Mouse (Mus musculus) midbrain, embryonic 14.5 days (tissue): Measurements from ENCODE around the gene Myl6. TPM values are rescaled to one million over a fixed set of nuclear protein-coding genes. Genes with fewer than 3 reads are reported as not detected.
"Not testable (repeated sequence)": the region's sequence is repeated elsewhere in the genome, so short reads cannot be mapped to it uniquely, and the experiment has no call there.

Experiments used
- ATAC-seq: fragments of 200-750 bp; cut with Nextera tagmentation; 2 replicates; pipeline ENCODE4 v1.8.0; 2017; ENCODE audit warnings: moderate number of reproducible peaks, moderate library complexity; ENCODE audit not compliant: low FRiP score, low TSS enrichment
- DNase-seq: peaks from one replicate; pipeline ENCODE4 v3.0.0-alpha.2; 2015
- H3K27ac ChIP-seq: fragments of 300-500 bp; sonication (generic); replicated peaks from 2 replicates; pipeline ENCODE4 v1.5.1; 2014; ENCODE audit warnings: mild to moderate bottlenecking, low read depth, low read length, moderate library complexity
- H3K27me3 ChIP-seq: fragments of 300-500 bp; sonication (generic); 2 replicates; pipeline ENCODE4 v1.6.1; 2014; ENCODE audit warnings: low read length, control low read depth, mixed read lengths; ENCODE audit not compliant: control insufficient read depth, insufficient read depth
- H3K36me3 ChIP-seq: fragments of 300-500 bp; sonication (generic); 2 replicates; pipeline ENCODE4 v1.6.1; 2014; ENCODE audit warnings: low read length, control low read depth; ENCODE audit not compliant: control insufficient read depth, insufficient read depth
- H3K4me1 ChIP-seq: fragments of 300-500 bp; sonication (generic); 2 replicates; pipeline ENCODE4 v1.6.1; 2014; ENCODE audit warnings: mild to moderate bottlenecking, antibody characterized with exemption, low read length, control low read depth; ENCODE audit not compliant: control insufficient read depth, insufficient read depth
- H3K4me2 ChIP-seq: fragments of 300-500 bp; sonication (generic); 2 replicates; pipeline ENCODE4 v1.6.1; 2014; ENCODE audit warnings: mild to moderate bottlenecking, low read length, moderate library complexity
- H3K4me3 ChIP-seq: fragments of 300-500 bp; sonication (generic); replicated peaks from 2 replicates; pipeline ENCODE4 v1.5.1; 2014; ENCODE audit warnings: low read depth, low read length
- H3K9ac ChIP-seq: fragments of 300-500 bp; sonication (generic); replicated peaks from 2 replicates; pipeline ENCODE4 v1.6.1; 2014; ENCODE audit warnings: mild to moderate bottlenecking, low read length, moderate library complexity
- H3K9me3 ChIP-seq: fragments of 300-500 bp; sonication (generic); 2 replicates; pipeline ENCODE4 v1.6.1; 2016; ENCODE audit warnings: low read length, control low read depth, mixed read lengths; ENCODE audit not compliant: control insufficient read depth
- WGBS: fragments of 180-500 bp; shearing (Covaris S2); extraction: QIAGEN DNeasy Blood & Tissue Kit; methylation state at CpG from one replicate; pipeline ENCODE4 v1.1.7; 2014; 5-methylcytosine and 5-hydroxymethylcytosine counted together
- polyA plus RNA-seq: library from polyadenylated mRNA; unstranded; fragments of >200 nt; fragmentation: Nextera tagmentation; extraction: Ambion mirVana; gene quantifications from 2 replicates; pipeline ENCODE4 v1.2.1, GENCODE M21; 2014

Gene Myl6
- polyA plus RNA-seq, 1 experiment from 2014 or later = 750 TPM

- Histone ChIP-seq H3K4me2 (no peak overlapping the region), H3K27ac (no peak overlapping the region), H3K9me3 (no peaks in the 10 kb centered on the region), H3K4me3 (no peak overlapping the region), H3K36me3 (peaks cover 5% of the 10 kb centered on the region; the same call in 1 of the 2 replicates), H3K4me1 (no peaks in the 10 kb centered on the region), H3K9ac (no peak overlapping the region), H3K27me3 (peaks cover 6% of the 10 kb centered on the region; the same call in 1 of the 2 replicates)
- WGBS = 84% methylated on average over 4 of the region's 4 CpGs
- DNase-seq (no peak), ATAC-seq (no peak)
Observed at GRCm38 (mm10) chr10:128515044-128515443, 21.1 kb upstream of the Myl6 start.

DNA sequence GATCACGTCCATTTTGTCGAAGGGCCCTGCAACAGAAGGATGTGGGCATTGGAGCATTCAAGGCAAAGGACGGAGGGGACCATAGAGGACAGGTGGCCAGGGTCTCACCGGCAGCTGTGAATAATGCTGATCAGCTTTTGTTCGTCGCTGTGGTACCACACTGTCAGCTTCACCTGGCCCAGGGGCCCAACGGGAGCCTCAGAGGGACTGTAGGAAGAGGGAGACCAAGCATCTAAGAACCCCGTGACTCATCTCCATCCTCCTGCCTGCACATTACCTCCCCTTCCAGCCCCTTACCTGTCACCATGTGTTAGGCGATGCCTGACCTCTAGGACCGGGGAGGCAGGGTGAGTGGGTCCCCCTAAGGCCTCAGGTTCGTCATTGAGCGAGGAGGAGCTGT lies 17.8 kb upstream of the Myl6 start:
- 86% methylated on average over 12 of the region's 12 CpGs for WGBS
- no peak overlapping the region for H3K27ac ChIP-seq
- no peak for DNase-seq
- ATAC-seq = no peak
- H3K9ac ChIP-seq = no peak overlapping the region
- H3K36me3 ChIP-seq = peaks cover 8% of the 10 kb centered on the region
- H3K27me3 ChIP-seq = peaks cover under 1% of the 10 kb centered on the region; the same call in 1 of the 2 replicates
- no peaks in the 10 kb centered on the region for H3K9me3 ChIP-seq
- no peak overlapping the region for H3K4me3 ChIP-seq
- H3K4me1 ChIP-seq = no peaks in the 10 kb centered on the region
- H3K4me2 ChIP-seq = no peak overlapping the region

GRCm38 (mm10) chr10:128511189-128511588 lies 17.2 kb upstream of the Myl6 start:
- H3K4me3 ChIP-seq = no peak overlapping the region
- 93% methylated on average over 9 of the region's 9 CpGs for WGBS
- no peak for DNase-seq
- no peak overlapping the region for H3K27ac ChIP-seq
- H3K36me3 ChIP-seq = peaks cover 8% of the 10 kb centered on the region
- no peak overlapping the region for H3K4me2 ChIP-seq
- no peak overlapping the region for H3K9ac ChIP-seq
- H3K9me3 ChIP-seq = no peaks in the 10 kb centered on the region
- ATAC-seq = no peak
- H3K27me3 ChIP-seq = no peaks in the 10 kb centered on the region; the same call in 1 of the 2 replicates
- H3K4me1 ChIP-seq = no peaks in the 10 kb centered on the region

DNA sequence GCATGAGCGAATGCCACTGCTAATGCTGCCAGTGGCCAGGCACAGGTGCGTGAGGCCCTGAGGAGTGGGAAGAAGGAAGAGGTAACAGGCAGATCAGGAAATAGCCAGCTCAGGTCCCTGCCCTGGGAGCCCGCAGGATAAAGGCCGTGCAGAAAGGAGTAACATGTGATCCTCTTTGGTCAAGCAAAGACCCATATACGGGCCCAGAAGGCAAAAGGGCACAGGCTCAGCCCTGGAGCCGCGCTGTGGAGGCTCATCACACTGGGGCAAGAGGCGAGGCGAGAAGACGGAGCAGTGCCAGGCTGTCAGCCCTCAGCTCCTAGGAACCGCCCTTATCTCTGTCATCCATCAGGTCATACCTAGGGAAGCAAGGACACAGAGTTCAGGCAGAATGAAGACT lies 16.4 kb upstream of the Myl6 start:
- H3K27ac ChIP-seq = no peak overlapping the region
- H3K4me2 ChIP-seq = no peak overlapping the region
- no peak overlapping the region for H3K4me3 ChIP-seq
- H3K9me3 ChIP-seq = no peaks in the 10 kb centered on the region
- H3K9ac ChIP-seq = no peak overlapping the region
- ATAC-seq = no peak
- no peaks in the 10 kb centered on the region for H3K4me1 ChIP-seq
- DNase-seq = no peak
- WGBS = 90% methylated on average over 11 of the region's 11 CpGs
- peaks cover 8% of the 10 kb centered on the region for H3K36me3 ChIP-seq
- no peaks in the 10 kb centered on the region; the same call in 1 of the 2 replicates for H3K27me3 ChIP-seq

- Histone ChIP-seq H3K4me1 (no peaks in the 10 kb centered on the region), H3K36me3 (peaks cover 8% of the 10 kb centered on the region), H3K9ac (no peak overlapping the region), H3K4me2 (no peak overlapping the region), H3K27me3 (no peaks in the 10 kb centered on the region), H3K9me3 (no peaks in the 10 kb centered on the region), H3K4me3 (no peak overlapping the region), H3K27ac (no peak overlapping the region)
- ATAC-seq (no peak), DNase-seq (no peak)
- WGBS = 90% methylated on average over 4 of the region's 4 CpGs
Observed at GRCm38 (mm10) chr10:128509831-128510230, 15.9 kb upstream of the Myl6 start.

DNA sequence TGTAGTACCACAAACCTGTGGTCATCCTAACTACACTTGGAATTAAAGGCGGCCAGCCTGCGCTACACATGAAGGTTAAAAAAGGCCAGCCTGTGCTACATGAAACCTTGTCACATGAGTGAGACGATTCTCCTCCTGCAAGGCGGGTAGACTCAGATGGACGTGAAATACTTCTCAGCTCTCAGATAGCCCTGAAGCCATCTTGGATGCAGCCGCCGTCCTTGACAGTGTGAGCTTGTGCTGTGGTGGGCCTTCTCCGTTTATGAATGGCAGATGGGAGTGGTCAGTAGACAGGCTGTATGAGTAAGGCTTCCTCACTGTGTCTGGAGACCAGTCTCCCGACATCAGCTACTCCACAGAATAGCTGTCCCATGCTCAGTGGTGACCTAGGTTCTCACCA lies 15.3 kb upstream of the Myl6 start:
- Histone ChIP-seq H3K4me2 (no peak overlapping the region), H3K9me3 (no peaks in the 10 kb centered on the region), H3K27ac (no peak overlapping the region), H3K27me3 (no peaks in the 10 kb centered on the region), H3K36me3 (peaks cover 8% of the 10 kb centered on the region), H3K4me1 (no peaks in the 10 kb centered on the region), H3K4me3 (no peak overlapping the region), H3K9ac (no peak overlapping the region)
- WGBS = 87% methylated on average over 9 of the region's 9 CpGs
- ATAC-seq (no peak), DNase-seq (no peak)

GRCm38 (mm10) chr10:128508260-128508659 lies 14.3 kb upstream of the Myl6 start:
- Histone ChIP-seq H3K4me1 (no peaks in the 10 kb centered on the region), H3K9me3 (no peaks in the 10 kb centered on the region), H3K27ac (no peak overlapping the region), H3K36me3 (peaks cover 5% of the 10 kb centered on the region), H3K4me2 (no peak overlapping the region), H3K9ac (no peak overlapping the region), H3K27me3 (no peaks in the 10 kb centered on the region), H3K4me3 (no peak overlapping the region)
- WGBS = 87% methylated on average over 9 of the region's 9 CpGs
- ATAC-seq = no peak
- no peak for DNase-seq

GRCm38 (mm10) chr10:128505974-128506373 lies 12.0 kb upstream of the Myl6 start:
- 96% methylated on average over 14 of the region's 14 CpGs for WGBS
- no peak overlapping the region for H3K27ac ChIP-seq
- H3K4me3 ChIP-seq = no peak overlapping the region
- H3K4me1 ChIP-seq = no peaks in the 10 kb centered on the region
- H3K4me2 ChIP-seq = no peak overlapping the region
- H3K36me3 ChIP-seq = peaks cover 3% of the 10 kb centered on the region; the same call in 1 of the 2 replicates
- DNase-seq (no peak), ATAC-seq (no peak)
- H3K9ac ChIP-seq = no peak overlapping the region
- no peaks in the 10 kb centered on the region for H3K27me3 ChIP-seq
- no peaks in the 10 kb centered on the region for H3K9me3 ChIP-seq

DNA sequence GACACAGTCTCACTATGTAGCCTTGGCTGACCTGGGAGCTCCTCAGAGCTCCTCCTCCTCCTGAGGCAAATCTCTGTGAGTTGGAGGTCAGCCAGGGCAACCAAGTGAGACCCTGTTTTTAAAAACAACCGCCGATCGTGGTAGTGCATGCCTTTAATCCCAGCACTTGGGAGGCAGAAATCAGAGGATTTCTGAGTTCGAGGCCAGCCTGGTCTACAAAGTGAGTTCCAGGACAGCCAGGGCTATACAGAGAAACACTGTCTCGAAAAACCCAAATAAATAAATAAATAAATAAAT lies 11.4 kb upstream of the Myl6 start:
- H3K27ac ChIP-seq, ATAC-seq, H3K9me3 ChIP-seq, DNase-seq, H3K27me3 ChIP-seq, H3K9ac ChIP-seq, H3K4me3 ChIP-seq, H3K4me1 ChIP-seq, H3K36me3 ChIP-seq, H3K4me2 ChIP-seq: not testable (repeated sequence)
- 80% methylated on average over 5 of the region's 5 CpGs for WGBS
